Mouse (Mus musculus) hindbrain, embryonic 14.5 days (tissue): Measurements from ENCODE around the gene Fam114a1. TPM values are rescaled to one million over a fixed set of nuclear protein-coding genes. Genes with fewer than 3 reads are reported as not detected.

ENCODE experiments used
- ATAC-seq: fragments of 200-750 bp; cut with Nextera tagmentation; 2 replicates; pipeline ENCODE4 v1.8.0; 2017; ENCODE audit warnings: moderate number of reproducible peaks, mild to moderate bottlenecking, moderate TSS enrichment, moderate library complexity; ENCODE audit not compliant: low FRiP score
- DNase-seq: peaks from one replicate; pipeline ENCODE4 v3.0.0-alpha.2; 2015; ENCODE audit warnings: low spot score
- H3K27ac ChIP-seq: fragments of 300-500 bp; sonication (generic); 2 replicates; pipeline ENCODE4 v1.5.1; 2014; ENCODE audit warnings: mild to moderate bottlenecking, moderate library complexity
- H3K27me3 ChIP-seq: fragments of 300-500 bp; sonication (generic); 2 replicates; pipeline ENCODE4 v1.6.1; 2014; ENCODE audit warnings: mild to moderate bottlenecking, low read length, mixed read lengths; ENCODE audit not compliant: control insufficient read depth, insufficient read depth
- H3K36me3 ChIP-seq: fragments of 300-500 bp; sonication (generic); replicated peaks from 2 replicates; pipeline ENCODE4 v1.6.1; 2014; ENCODE audit not compliant: control insufficient read depth, insufficient read depth
- H3K4me1 ChIP-seq: fragments of 300-500 bp; sonication (generic); replicated peaks from 2 replicates; pipeline ENCODE4 v1.6.1; 2014; ENCODE audit warnings: antibody characterized with exemption, low read length, mixed read lengths; ENCODE audit not compliant: control insufficient read depth, insufficient read depth
- H3K4me2 ChIP-seq: fragments of 300-500 bp; sonication (generic); replicated peaks from 2 replicates; pipeline ENCODE4 v1.6.1; 2014; ENCODE audit warnings: mild to moderate bottlenecking, moderate library complexity
- H3K4me3 ChIP-seq: fragments of 300-500 bp; sonication (generic); replicated peaks from 2 replicates; pipeline ENCODE4 v1.5.1; 2014; ENCODE audit warnings: mild to moderate bottlenecking, low read length
- H3K9ac ChIP-seq: fragments of 300-500 bp; sonication (generic); 2 replicates; pipeline ENCODE4 v1.6.1; 2014
- H3K9me3 ChIP-seq: fragments of 300-500 bp; sonication (generic); 2 replicates; pipeline ENCODE4 v1.6.1; 2016; ENCODE audit warnings: low read length; ENCODE audit not compliant: control insufficient read depth
- WGBS: fragments of 180-500 bp; shearing (Covaris S2); extraction: QIAGEN DNeasy Blood & Tissue Kit; methylation state at CpG from one replicate; pipeline ENCODE4 v1.1.7; 2014; 5-methylcytosine and 5-hydroxymethylcytosine counted together
- polyA plus RNA-seq: library from polyadenylated mRNA; unstranded; fragments of >200 nt; fragmentation: Nextera tagmentation; extraction: Ambion mirVana; gene quantifications from 2 replicates; pipeline ENCODE4 v1.2.1, GENCODE M21; 2014

Gene Fam114a1
- polyA plus RNA-seq, 1 experiment from 2014 or later, result 10.3 TPM

- ATAC-seq (no peak), DNase-seq (no peak)
- Histone ChIP-seq H3K36me3 (no peaks in the 10 kb centered on the region), H3K9ac (no peak overlapping the region), H3K27ac (no peak overlapping the region), H3K27me3 (no peaks in the 10 kb centered on the region), H3K4me2 (no peak overlapping the region), H3K4me3 (no peak overlapping the region), H3K4me1 (0 out of 2 replicates have a peak, but pooled peaks cover 5% of the 10 kb centered on the region), H3K9me3 (no peaks in the 10 kb centered on the region)
- WGBS, result 88% methylated on average over 6 of the region's 6 CpGs
Measured at GRCm38 (mm10) chr5:65068166-65068565, 98.3 kb downstream of the Fam114a1 start.

- peak; percentile 14; the same call in 1 of the 2 replicates for ATAC-seq
Measured at GRCm38 (mm10) chr5:65069872-65070271, 100.0 kb downstream of the Fam114a1 start.

DNA sequence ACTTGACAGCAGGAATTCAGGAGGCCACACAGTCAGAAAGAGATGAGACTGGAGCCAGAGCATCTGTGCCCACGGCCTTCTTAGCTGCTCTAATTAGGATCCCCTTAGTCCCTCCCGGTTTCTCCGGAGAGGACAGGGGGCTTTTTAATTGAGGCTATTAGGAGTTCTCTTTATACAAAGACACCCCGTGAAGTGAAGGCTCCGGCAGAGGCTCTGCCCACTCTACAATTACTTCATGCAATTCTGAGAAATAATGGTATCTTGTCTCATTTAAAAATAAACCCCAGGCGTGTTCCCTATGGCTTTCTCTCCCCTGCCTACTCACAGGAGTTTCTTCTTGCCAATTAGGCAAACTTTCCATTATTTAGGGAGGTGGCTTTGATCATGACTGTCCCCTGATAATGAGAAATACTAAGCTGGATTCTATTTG is 101.8 kb downstream of the Fam114a1 start:
- H3K9ac ChIP-seq, result no peak overlapping the region
- H3K27me3 ChIP-seq, result no peaks in the 10 kb centered on the region
- H3K27ac ChIP-seq, result no peak overlapping the region; the same call in 1 of the 2 replicates
- no peak overlapping the region for H3K4me3 ChIP-seq
- no peak overlapping the region for H3K4me2 ChIP-seq
- DNase-seq (no peak), ATAC-seq (peak; percentile 53; the same call in 1 of the 2 replicates)
- H3K36me3 ChIP-seq, result no peaks in the 10 kb centered on the region
- WGBS, result 13% methylated on average over 6 of the region's 6 CpGs
- H3K4me1 ChIP-seq, result 0 out of 2 replicates have a peak, but pooled peaks cover 5% of the 10 kb centered on the region
- no peaks in the 10 kb centered on the region for H3K9me3 ChIP-seq

More at GRCm38 (mm10) chr5:65069872-65070271, 100.0 kb downstream of the Fam114a1 start:
- H3K9ac ChIP-seq, result no peak overlapping the region
- H3K4me2 ChIP-seq, result no peak overlapping the region
- no peaks in the 10 kb centered on the region for H3K27me3 ChIP-seq
- no peak overlapping the region for H3K4me3 ChIP-seq
- H3K27ac ChIP-seq, result peak overlapping the region; percentile 49; the same call in 1 of the 2 replicates
- no peaks in the 10 kb centered on the region for H3K9me3 ChIP-seq
- DNase-seq, result no peak
- H3K4me1 ChIP-seq, result 0 out of 2 replicates have a peak, but pooled peaks cover 5% of the 10 kb centered on the region
- WGBS, result 63% methylated on average over 11 of the region's 11 CpGs
- no peaks in the 10 kb centered on the region for H3K36me3 ChIP-seq

DNA sequence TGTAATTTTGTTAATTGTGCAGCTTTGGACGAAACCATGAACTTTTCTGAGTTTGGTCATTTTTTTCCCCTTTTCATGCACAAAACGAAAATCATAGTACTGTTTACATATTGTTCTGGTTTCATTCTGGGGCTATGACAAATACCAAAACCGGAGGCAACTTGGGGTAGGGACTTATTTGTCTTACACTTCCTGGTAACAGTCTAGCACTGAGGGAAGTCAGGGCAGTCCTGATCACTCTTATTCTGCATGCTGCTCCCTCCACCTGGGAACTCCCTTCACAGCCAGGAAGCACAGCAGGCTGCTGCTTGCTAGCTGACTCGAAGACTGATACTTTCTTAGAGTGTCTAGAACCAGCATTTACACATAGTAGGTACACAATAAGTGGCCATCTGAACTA is 103.4 kb downstream of the Fam114a1 start:
- Histone ChIP-seq H3K4me1 (0 out of 2 replicates have a peak, but pooled peaks cover 5% of the 10 kb centered on the region), H3K27me3 (no peaks in the 10 kb centered on the region), H3K4me2 (no peak overlapping the region), H3K4me3 (no peak overlapping the region), H3K9me3 (no peaks in the 10 kb centered on the region), H3K27ac (no peak overlapping the region), H3K9ac (no peak overlapping the region), H3K36me3 (no peaks in the 10 kb centered on the region)
- ATAC-seq, result no peak
- WGBS, result 71% methylated on average over 4 of the region's 4 CpGs
- DNase-seq, result no peak

- no peak overlapping the region for H3K27ac ChIP-seq
- no peak overlapping the region for H3K9ac ChIP-seq
- no peaks in the 10 kb centered on the region for H3K36me3 ChIP-seq
- ATAC-seq (no peak), DNase-seq (no peak)
- no peak overlapping the region for H3K4me2 ChIP-seq
- H3K27me3 ChIP-seq, result no peaks in the 10 kb centered on the region
- H3K4me3 ChIP-seq, result no peak overlapping the region
- WGBS, result 73% methylated on average over 7 of the region's 7 CpGs
- 0 out of 2 replicates have a peak, but pooled peaks cover 5% of the 10 kb centered on the region for H3K4me1 ChIP-seq
- no peaks in the 10 kb centered on the region for H3K9me3 ChIP-seq
Measured at GRCm38 (mm10) chr5:65074693-65075092, 104.8 kb downstream of the Fam114a1 start.

GRCm38 (mm10) chr5:65076087-65076486 is 106.2 kb downstream of the Fam114a1 start:
- Histone ChIP-seq H3K36me3 (no peaks in the 10 kb centered on the region), H3K4me1 (0 out of 2 replicates have a peak, but pooled peaks cover 5% of the 10 kb centered on the region), H3K9me3 (no peaks in the 10 kb centered on the region), H3K27ac (no peak overlapping the region), H3K9ac (no peak overlapping the region), H3K4me3 (no peak overlapping the region), H3K27me3 (no peaks in the 10 kb centered on the region), H3K4me2 (no peak overlapping the region)
- DNase-seq (no peak), ATAC-seq (no peak)
- WGBS, result 86% methylated on average over 2 of the region's 2 CpGs

DNA sequence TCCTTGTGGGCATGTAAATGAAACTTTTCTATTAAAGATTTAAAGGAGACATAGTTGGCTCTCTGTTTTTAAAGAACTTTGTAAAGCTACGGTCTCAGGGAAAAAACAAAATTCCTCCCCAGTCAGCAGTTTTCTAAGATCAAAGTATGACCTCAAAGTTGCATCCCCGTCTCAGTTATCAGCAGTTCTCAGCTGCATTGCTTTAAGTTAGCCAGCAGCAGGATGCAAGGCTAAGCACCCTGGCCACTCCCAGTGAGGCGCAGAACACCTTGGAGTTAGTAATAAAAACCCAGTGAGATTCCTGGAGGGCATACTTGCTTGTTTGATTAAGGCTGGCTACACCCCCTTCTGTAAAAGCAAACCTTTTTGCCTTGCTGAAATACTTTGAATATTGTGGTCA is 106.9 kb downstream of the Fam114a1 start:
- H3K27me3 ChIP-seq, result no peaks in the 10 kb centered on the region
- H3K4me3 ChIP-seq, result no peak overlapping the region
- WGBS, result 61% methylated on average over 3 of the region's 3 CpGs
- H3K36me3 ChIP-seq, result no peaks in the 10 kb centered on the region
- no peak overlapping the region for H3K9ac ChIP-seq
- H3K27ac ChIP-seq, result no peak overlapping the region
- DNase-seq (no peak), ATAC-seq (no peak)
- H3K9me3 ChIP-seq, result no peaks in the 10 kb centered on the region
- 0 out of 2 replicates have a peak, but pooled peaks cover 3% of the 10 kb centered on the region for H3K4me1 ChIP-seq
- no peak overlapping the region for H3K4me2 ChIP-seq

GRCm38 (mm10) chr5:65078081-65078480 is 108.2 kb downstream of the Fam114a1 start:
- 97% methylated on average over 4 of the region's 4 CpGs for WGBS
- H3K27me3 ChIP-seq, result no peaks in the 10 kb centered on the region
- H3K9ac ChIP-seq, result no peak overlapping the region
- no peaks in the 10 kb centered on the region for H3K4me1 ChIP-seq
- H3K4me2 ChIP-seq, result no peak overlapping the region
- no peak for ATAC-seq
- no peak overlapping the region for H3K4me3 ChIP-seq
- H3K9me3 ChIP-seq, result no peaks in the 10 kb centered on the region
- H3K27ac ChIP-seq, result no peak overlapping the region
- no peak for DNase-seq
- no peaks in the 10 kb centered on the region for H3K36me3 ChIP-seq

DNA sequence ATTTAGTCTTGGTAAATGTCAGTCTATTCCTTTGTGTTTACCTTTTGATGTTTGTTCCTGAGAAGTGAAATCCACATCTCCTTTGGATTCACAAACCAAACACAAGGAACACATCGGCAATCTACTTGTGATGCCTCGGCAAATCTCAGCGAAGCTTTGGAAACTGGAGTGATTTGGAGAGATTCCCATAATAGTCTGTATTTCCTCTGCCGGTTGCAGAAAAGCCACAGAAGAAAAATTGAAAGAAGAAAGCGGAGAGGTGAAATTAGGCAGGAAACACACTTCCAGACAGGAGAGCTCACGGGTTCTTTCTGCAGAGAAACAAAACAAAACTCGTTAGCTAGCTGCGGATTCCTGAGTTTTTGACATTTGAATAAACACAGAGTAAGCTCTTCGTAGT is 110.0 kb downstream of the Fam114a1 start:
- Histone ChIP-seq H3K36me3 (no peaks in the 10 kb centered on the region), H3K4me3 (no peak overlapping the region), H3K4me1 (no peaks in the 10 kb centered on the region), H3K9me3 (no peaks in the 10 kb centered on the region), H3K4me2 (no peak overlapping the region), H3K9ac (no peak overlapping the region), H3K27me3 (no peaks in the 10 kb centered on the region), H3K27ac (no peak overlapping the region)
- DNase-seq (no peak), ATAC-seq (no peak)
- WGBS, result 83% methylated on average over 9 of the region's 9 CpGs

- Histone ChIP-seq H3K36me3 (no peaks in the 10 kb centered on the region), H3K4me3 (no peak overlapping the region), H3K4me1 (no peaks in the 10 kb centered on the region), H3K27ac (no peak overlapping the region), H3K9me3 (no peaks in the 10 kb centered on the region), H3K4me2 (no peak overlapping the region), H3K27me3 (no peaks in the 10 kb centered on the region), H3K9ac (no peak overlapping the region)
- DNase-seq, result no peak
- WGBS, result 80% methylated on average over 4 of the region's 4 CpGs
- no peak for ATAC-seq
Measured at GRCm38 (mm10) chr5:65081836-65082235, 112.0 kb downstream of the Fam114a1 start.
